Mouse (Mus musculus) midbrain, embryonic 10.5 days (tissue): ENCODE measurements around the gene Eomes. TPM values are rescaled to one million over a fixed set of nuclear protein-coding genes. Genes with fewer than 3 reads are reported as not detected.
A peak's percentile ranks its signal among the peaks of the same experiment; 100 is the strongest.

Experiments
- DNase-seq: peaks from one replicate; pipeline ENCODE4 v3.0.0-alpha.2; 2017; ENCODE audit warnings: low spot score
- H3K27ac ChIP-seq: fragments of 300-500 bp; sonication (generic); replicated peaks from 2 replicates; pipeline ENCODE4 v1.5.1; 2016; ENCODE audit warnings: mild to moderate bottlenecking
- H3K27me3 ChIP-seq: fragments of 300-500 bp; sonication (generic); 2 replicates; pipeline ENCODE4 v1.6.1; 2016; ENCODE audit warnings: low read depth, mild to moderate bottlenecking; ENCODE audit not compliant: poor library complexity, severe bottlenecking
- H3K36me3 ChIP-seq: fragments of 300-500 bp; sonication (generic); 2 replicates; pipeline ENCODE4 v1.6.1; 2016; ENCODE audit warnings: mild to moderate bottlenecking, moderate library complexity
- H3K4me1 ChIP-seq: fragments of 300-500 bp; sonication (generic); 2 replicates; pipeline ENCODE4 v1.6.1; 2016
- H3K4me3 ChIP-seq: fragments of 300-500 bp; sonication (generic); 2 replicates; pipeline ENCODE4 v1.5.1; 2016; ENCODE audit warnings: mild to moderate bottlenecking, moderate library complexity
- H3K9me3 ChIP-seq: fragments of 300-500 bp; sonication (generic); replicated peaks from 2 replicates; pipeline ENCODE4 v1.6.1; 2016; ENCODE audit warnings: mild to moderate bottlenecking
- WGBS: fragments of 180-500 bp; shearing (Covaris S2); methylation state at CpG from one replicate; pipeline ENCODE4 v1.1.7; 2016; 5-methylcytosine and 5-hydroxymethylcytosine counted together
- polyA plus RNA-seq: library from polyadenylated mRNA; unstranded; fragments of >200 nt; fragmentation: Nextera tagmentation; extraction: Ambion mirVana; gene quantifications from 2 replicates; pipeline ENCODE4 v1.2.1, GENCODE M21; 2016

Eomes gene
- polyA plus RNA-seq, 1 experiment from 2014 or later, result 0.56 TPM

GRCm38 (mm10) chr9:118477281-118477931 is 606 bp upstream of the Eomes start:
- H3K9me3 ChIP-seq, result no peaks in the 10 kb centered on the region
- H3K36me3 ChIP-seq, result no peaks in the 10 kb centered on the region
- under 1% methylated on average over 31 of the region's 31 CpGs for WGBS
- H3K27me3 ChIP-seq, result peaks cover 97% of the 10 kb centered on the region
- H3K27ac ChIP-seq, result no peak overlapping the region
- DNase-seq, result peak; percentile 58
- peaks cover 34% of the 10 kb centered on the region for H3K4me1 ChIP-seq
- H3K4me3 ChIP-seq, result peak overlapping the region; percentile 48

- H3K27ac ChIP-seq, result no peak overlapping the region
- H3K36me3 ChIP-seq, result no peaks in the 10 kb centered on the region
- H3K27me3 ChIP-seq, result peaks cover 98% of the 10 kb centered on the region
- H3K4me3 ChIP-seq, result peak overlapping the region; percentile 48
- DNase-seq, result peak; percentile 57
- WGBS, result 2% methylated on average over 27 of the region's 29 CpGs
- no peaks in the 10 kb centered on the region for H3K9me3 ChIP-seq
- peaks cover 34% of the 10 kb centered on the region for H3K4me1 ChIP-seq
Measured at GRCm38 (mm10) chr9:118478458-118478838, 436 bp downstream of the Eomes start.

- Histone ChIP-seq H3K4me3 (peak overlapping the region; percentile 48), H3K9me3 (no peaks in the 10 kb centered on the region), H3K4me1 (peaks cover 34% of the 10 kb centered on the region), H3K27me3 (peaks cover 100% of the 10 kb centered on the region), H3K27ac (no peak overlapping the region), H3K36me3 (no peaks in the 10 kb centered on the region)
- DNase-seq, result peak; percentile 58
- WGBS, result under 1% methylated on average over 87 of the region's 87 CpGs
Measured at GRCm38 (mm10) chr9:118478839-118479507, 961 bp downstream of the Eomes start.

- peaks cover 34% of the 10 kb centered on the region for H3K4me1 ChIP-seq
- no peaks in the 10 kb centered on the region for H3K9me3 ChIP-seq
- H3K27me3 ChIP-seq, result peaks cover 100% of the 10 kb centered on the region
- peak overlapping the region; percentile 48 for H3K4me3 ChIP-seq
- 2% methylated on average over 23 of the region's 23 CpGs for WGBS
- no peak overlapping the region for H3K27ac ChIP-seq
- H3K36me3 ChIP-seq, result no peaks in the 10 kb centered on the region
- DNase-seq, result peak; percentile 41
Measured at GRCm38 (mm10) chr9:118479508-118480291, 1.7 kb downstream of the Eomes start.

GRCm38 (mm10) chr9:118480292-118480690 is 2.3 kb downstream of the Eomes start:
- H3K27me3 ChIP-seq, result peaks cover 100% of the 10 kb centered on the region
- no peak overlapping the region for H3K4me3 ChIP-seq
- peaks cover 34% of the 10 kb centered on the region for H3K4me1 ChIP-seq
- H3K9me3 ChIP-seq, result no peaks in the 10 kb centered on the region
- no peaks in the 10 kb centered on the region for H3K36me3 ChIP-seq
- DNase-seq, result no peak
- no peak overlapping the region for H3K27ac ChIP-seq
- 4% methylated on average over 14 of the region's 14 CpGs for WGBS

- WGBS, result 76% methylated on average over 10 of the region's 10 CpGs
- Histone ChIP-seq H3K9me3 (no peaks in the 10 kb centered on the region), H3K36me3 (no peaks in the 10 kb centered on the region), H3K4me3 (no peak overlapping the region), H3K27ac (no peak overlapping the region), H3K27me3 (peaks cover 100% of the 10 kb centered on the region), H3K4me1 (peaks cover 37% of the 10 kb centered on the region)
- DNase-seq, result no peak
Measured at GRCm38 (mm10) chr9:118482210-118482609, 4.2 kb downstream of the Eomes start.

GRCm38 (mm10) chr9:118486361-118487095 is 8.5 kb downstream of the Eomes start:
- Histone ChIP-seq H3K9me3 (no peaks in the 10 kb centered on the region), H3K27me3 (peaks cover 97% of the 10 kb centered on the region), H3K4me3 (peak overlapping the region; percentile 47), H3K4me1 (peaks cover 39% of the 10 kb centered on the region), H3K27ac (no peak overlapping the region), H3K36me3 (no peaks in the 10 kb centered on the region)
- DNase-seq, result peak; percentile 62
- under 1% methylated on average over 32 of the region's 32 CpGs for WGBS

- no peak for DNase-seq
- H3K4me3 ChIP-seq, result peak overlapping the region; percentile 47
- no peaks in the 10 kb centered on the region for H3K36me3 ChIP-seq
- no peaks in the 10 kb centered on the region for H3K9me3 ChIP-seq
- H3K27ac ChIP-seq, result no peak overlapping the region
- peaks cover 96% of the 10 kb centered on the region for H3K27me3 ChIP-seq
- WGBS, result under 1% methylated on average over 9 of the region's 9 CpGs
- H3K4me1 ChIP-seq, result peaks cover 39% of the 10 kb centered on the region
Measured at GRCm38 (mm10) chr9:118487096-118487395, 9.0 kb downstream of the Eomes start.

GRCm38 (mm10) chr9:118487636-118488035 is 9.6 kb downstream of the Eomes start:
- Histone ChIP-seq H3K4me1 (peaks cover 39% of the 10 kb centered on the region), H3K4me3 (peak overlapping the region; percentile 47), H3K36me3 (no peaks in the 10 kb centered on the region), H3K9me3 (no peaks in the 10 kb centered on the region), H3K27me3 (peaks cover 90% of the 10 kb centered on the region), H3K27ac (no peak overlapping the region)
- WGBS, result under 1% methylated on average over 22 of the region's 22 CpGs
- DNase-seq, result peak; percentile 31

- Histone ChIP-seq H3K27me3 (peaks cover 83% of the 10 kb centered on the region), H3K27ac (no peak overlapping the region), H3K4me3 (peak overlapping the region; percentile 47), H3K4me1 (peaks cover 39% of the 10 kb centered on the region), H3K9me3 (no peaks in the 10 kb centered on the region), H3K36me3 (no peaks in the 10 kb centered on the region)
- under 1% methylated on average over 28 of the region's 28 CpGs for WGBS
- DNase-seq, result peak; percentile 74
Measured at GRCm38 (mm10) chr9:118488138-118488895, 10.3 kb downstream of the Eomes start.

GRCm38 (mm10) chr9:118488896-118489578 is 11.0 kb downstream of the Eomes start:
- Histone ChIP-seq H3K4me1 (peaks cover 39% of the 10 kb centered on the region), H3K36me3 (no peaks in the 10 kb centered on the region), H3K27ac (no peak overlapping the region), H3K9me3 (peaks cover 1% of the 10 kb centered on the region; the same call in 1 of the 2 replicates), H3K27me3 (peaks cover 76% of the 10 kb centered on the region), H3K4me3 (peak overlapping the region; percentile 47)
- WGBS, result under 1% methylated on average over 20 of the region's 20 CpGs
- DNase-seq, result peak; percentile 41
